Mouse (Mus musculus) lung, postnatal 0 days (tissue): Measurements from ENCODE around the gene Bmpr1a. TPM values are rescaled to one million over a fixed set of nuclear protein-coding genes. Genes with fewer than 3 reads are reported as not detected.

Experiments used
- ATAC-seq: fragments of 200-750 bp; cut with Nextera tagmentation; 2 replicates; pipeline ENCODE4 v1.8.0; 2017; ENCODE audit warnings: moderate library complexity
- DNase-seq: peaks from one replicate; pipeline ENCODE4 v3.0.0-alpha.2; 2016; ENCODE audit warnings: low spot score
- H3K27ac ChIP-seq: fragments of 300-500 bp; sonication (generic); 2 replicates; pipeline ENCODE4 v1.5.1; 2014; ENCODE audit warnings: antibody characterized with exemption, mild to moderate bottlenecking, low read length, mixed read lengths
- H3K27me3 ChIP-seq: fragments of 300-500 bp; sonication (generic); replicated peaks from 2 replicates; pipeline ENCODE4 v1.6.1; 2014; ENCODE audit warnings: low read length, mixed read lengths; ENCODE audit not compliant: insufficient read depth
- H3K36me3 ChIP-seq: fragments of 300-500 bp; sonication (generic); 2 replicates; pipeline ENCODE4 v1.6.1; 2014; ENCODE audit warnings: low read length, mixed read lengths; ENCODE audit not compliant: insufficient read depth
- H3K4me1 ChIP-seq: fragments of 300-500 bp; sonication (generic); 2 replicates; pipeline ENCODE4 v1.6.1; 2014; ENCODE audit warnings: antibody characterized with exemption, low read depth, low read length, mixed read lengths; ENCODE audit not compliant: insufficient read depth
- H3K4me2 ChIP-seq: fragments of 300-500 bp; sonication (generic); replicated peaks from 2 replicates; pipeline ENCODE4 v1.6.1; 2014; ENCODE audit warnings: low read depth, mild to moderate bottlenecking, low read length, moderate library complexity, mixed read lengths
- H3K4me3 ChIP-seq: fragments of 300-500 bp; sonication (generic); 2 replicates; pipeline ENCODE4 v1.5.1; 2014; ENCODE audit warnings: low read depth, low read length
- H3K9ac ChIP-seq: fragments of 300-500 bp; sonication (generic); replicated peaks from 2 replicates; pipeline ENCODE4 v1.6.1; 2014; ENCODE audit warnings: low read depth, mild to moderate bottlenecking
- H3K9me3 ChIP-seq: fragments of 300-500 bp; sonication (generic); 2 replicates; pipeline ENCODE4 v1.6.1; 2016; ENCODE audit warnings: low read length, mixed read lengths
- CTCF ChIP-seq: IDR thresholded peaks from 2 replicates; pipeline ENCODE4 v1.5.1; 2016; ENCODE audit warnings: antibody characterized with exemption, mild to moderate bottlenecking
- EP300 ChIP-seq: IDR thresholded peaks from 2 replicates; pipeline ENCODE4 v1.6.1; 2016; ENCODE audit warnings: antibody characterized with exemption, mild to moderate bottlenecking, control low read depth
- WGBS: fragments of 180-500 bp; shearing (Covaris S2); extraction: QIAGEN DNeasy Blood & Tissue Kit; methylation state at CpG from one replicate; pipeline ENCODE4 v1.1.7; 2014; 5-methylcytosine and 5-hydroxymethylcytosine counted together
- polyA plus RNA-seq: library from polyadenylated mRNA; unstranded; fragments of >200 nt; fragmentation: Nextera tagmentation; extraction: Ambion mirVana; gene quantifications from 2 replicates; pipeline ENCODE4 v1.2.1, GENCODE M21; 2015

Bmpr1a gene
- polyA plus RNA-seq, 1 experiment from 2014 or later: 19.6 TPM

- no peaks in the 10 kb centered on the region; the same call in 1 of the 2 replicates for H3K27me3 ChIP-seq
- H3K27ac ChIP-seq: no peak overlapping the region
- 41% methylated on average over 11 of the region's 11 CpGs for WGBS
- no peaks in the 10 kb centered on the region for H3K9me3 ChIP-seq
- no peak for TF ChIP-seq CTCF
- 0 out of 2 replicates have a peak, but pooled peaks have one; percentile 21 for TF ChIP-seq EP300
- ATAC-seq (peak; percentile 35; the same call in 1 of the 2 replicates), DNase-seq (peak; percentile 82)
- no peaks in the 10 kb centered on the region for H3K4me1 ChIP-seq
- H3K36me3 ChIP-seq: no peaks in the 10 kb centered on the region
- no peak overlapping the region for H3K9ac ChIP-seq
- no peak overlapping the region for H3K4me3 ChIP-seq
- no peak overlapping the region for H3K4me2 ChIP-seq
Observed at GRCm38 (mm10) chr14:34511901-34512300, 8.8 kb upstream of the Bmpr1a start.

DNA sequence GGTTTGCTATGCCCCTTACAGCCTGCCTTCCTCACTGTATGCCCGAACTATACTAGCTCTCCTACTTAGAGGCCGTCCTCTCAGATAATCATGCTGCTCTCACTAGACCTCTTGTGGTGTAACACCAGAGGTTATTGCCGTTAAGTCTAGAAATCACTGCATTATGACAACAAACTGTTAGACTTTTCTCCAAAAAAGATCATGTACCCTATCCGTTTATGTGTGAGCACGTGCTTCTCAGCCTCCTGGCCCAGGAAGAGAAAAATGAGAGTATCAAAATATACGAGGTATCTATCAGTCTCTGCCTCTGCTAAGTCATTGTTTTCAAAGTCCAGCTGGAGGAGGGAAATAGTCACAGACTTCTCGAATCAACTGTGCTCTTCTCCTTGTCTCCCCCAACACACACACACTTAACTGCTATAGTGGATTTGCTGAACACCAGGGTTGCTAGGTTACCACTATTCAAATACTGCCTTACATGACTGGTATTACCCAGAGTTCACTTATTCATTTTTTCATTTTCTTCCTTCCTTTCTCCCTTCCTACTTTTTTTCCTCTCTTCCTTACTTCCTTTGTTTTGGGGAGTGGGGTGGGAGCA lies 5.8 kb upstream of the Bmpr1a start:
- H3K4me2 ChIP-seq: peak overlapping the region; percentile 22; the same call in 1 of the 2 replicates
- WGBS: 15% methylated on average over 7 of the region's 7 CpGs
- DNase-seq (peak; percentile 61), ATAC-seq (peak; percentile 65)
- no peaks in the 10 kb centered on the region for H3K36me3 ChIP-seq
- H3K4me3 ChIP-seq: no peak overlapping the region
- H3K9ac ChIP-seq: no peak overlapping the region
- no peaks in the 10 kb centered on the region for H3K9me3 ChIP-seq
- peak overlapping the region; percentile 22 for H3K27ac ChIP-seq
- TF ChIP-seq EP300 (no peak), CTCF (no peak)
- no peaks in the 10 kb centered on the region for H3K4me1 ChIP-seq
- no peaks in the 10 kb centered on the region for H3K27me3 ChIP-seq

DNA sequence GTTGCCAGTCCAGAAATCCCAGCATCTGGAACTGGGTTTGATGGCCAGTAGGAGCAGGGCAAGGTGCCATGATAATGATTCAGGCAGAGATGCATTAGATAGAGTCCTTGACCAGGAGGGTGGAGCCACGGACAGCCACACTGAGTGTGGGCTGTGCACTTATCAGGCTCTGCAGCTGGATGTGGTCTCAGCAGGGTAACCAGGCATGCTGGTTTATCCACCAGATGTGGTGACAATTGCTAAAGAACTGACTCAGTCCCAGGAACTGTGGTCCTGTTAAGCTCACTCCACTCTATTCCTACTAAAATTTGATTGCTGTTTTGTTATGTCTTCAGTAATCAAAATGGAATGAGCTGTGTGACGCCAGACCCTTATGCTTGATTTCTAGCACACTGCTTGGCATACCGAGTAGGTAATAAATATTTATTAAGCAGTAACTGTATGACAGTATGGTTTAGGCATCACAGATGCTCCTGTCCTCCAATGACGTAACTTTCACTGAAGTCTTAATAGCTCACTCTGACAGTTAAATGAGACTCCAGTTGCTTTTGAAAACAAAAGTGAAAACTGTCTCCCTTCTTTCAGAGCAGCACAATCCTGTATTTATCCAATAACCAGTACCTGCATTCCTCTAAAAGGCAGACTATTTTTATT lies 5.2 kb upstream of the Bmpr1a start:
- 0 out of 2 replicates have a peak overlapping the region, but pooled peaks have one; percentile 22 for H3K4me2 ChIP-seq

DNA sequence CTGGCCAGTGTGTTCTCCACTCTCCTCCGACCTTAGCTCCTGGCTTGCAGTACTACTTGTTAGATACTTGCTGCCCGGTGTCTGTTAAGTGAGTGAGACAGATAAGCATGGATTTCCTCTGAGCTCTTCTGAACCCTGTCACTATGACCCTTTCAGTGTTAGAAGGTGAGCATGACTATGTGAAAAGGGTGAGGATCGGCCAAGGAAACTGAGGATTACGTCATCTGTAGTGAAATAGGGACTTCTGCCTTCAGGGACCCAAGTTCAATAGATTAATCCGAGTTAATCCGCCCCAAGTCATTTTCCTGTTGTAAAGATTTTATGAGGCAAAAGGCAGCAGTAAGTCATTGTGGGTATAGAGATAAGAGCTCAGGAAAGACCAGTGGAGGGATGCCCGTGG lies 2.2 kb upstream of the Bmpr1a start:
- no peak for TF ChIP-seq CTCF
- TF ChIP-seq EP300: no peak

More for the DNA sequence above, 5.2 kb upstream of the Bmpr1a start:
- 27% methylated on average over 4 of the region's 4 CpGs for WGBS
- Histone ChIP-seq H3K27ac (peak overlapping the region; percentile 22), H3K9me3 (no peaks in the 10 kb centered on the region), H3K27me3 (no peaks in the 10 kb centered on the region), H3K4me3 (no peak overlapping the region), H3K4me1 (no peaks in the 10 kb centered on the region), H3K36me3 (no peaks in the 10 kb centered on the region), H3K9ac (no peak overlapping the region)
- TF ChIP-seq CTCF: no peak
- TF ChIP-seq EP300: no peak
- peak; percentile 14; the same call in 1 of the 2 replicates for ATAC-seq
- DNase-seq: no peak

GRCm38 (mm10) chr14:34504377-34504776 lies 1.2 kb upstream of the Bmpr1a start:
- Histone ChIP-seq H3K9me3 (no peaks in the 10 kb centered on the region), H3K4me1 (peaks cover 11% of the 10 kb centered on the region; the same call in 1 of the 2 replicates), H3K4me3 (no peak overlapping the region), H3K27me3 (no peaks in the 10 kb centered on the region), H3K36me3 (no peaks in the 10 kb centered on the region), H3K27ac (no peak overlapping the region), H3K9ac (no peak overlapping the region), H3K4me2 (no peak overlapping the region)
- WGBS: 59% methylated on average over 5 of the region's 5 CpGs
- DNase-seq (no peak), ATAC-seq (no peak)
- TF ChIP-seq CTCF (no peak), EP300 (no peak)

More for the DNA sequence above, 2.2 kb upstream of the Bmpr1a start:
- Histone ChIP-seq H3K4me3 (no peak overlapping the region), H3K4me1 (peaks cover 2% of the 10 kb centered on the region; the same call in 1 of the 2 replicates), H3K9me3 (no peaks in the 10 kb centered on the region), H3K27ac (no peak overlapping the region), H3K27me3 (no peaks in the 10 kb centered on the region), H3K9ac (no peak overlapping the region), H3K36me3 (no peaks in the 10 kb centered on the region), H3K4me2 (no peak overlapping the region)
- no peak for ATAC-seq
- DNase-seq: no peak
- 56% methylated on average over 7 of the region's 7 CpGs for WGBS

- H3K4me3 ChIP-seq: no peak overlapping the region
- no peak overlapping the region for H3K9ac ChIP-seq
- ATAC-seq (no peak), DNase-seq (peak; percentile 25)
- 43% methylated on average over 6 of the region's 6 CpGs for WGBS
- TF ChIP-seq CTCF (no peak), EP300 (no peak)
- no peaks in the 10 kb centered on the region for H3K9me3 ChIP-seq
- H3K4me1 ChIP-seq: peaks cover 11% of the 10 kb centered on the region; the same call in 1 of the 2 replicates
- H3K27ac ChIP-seq: no peak overlapping the region
- no peaks in the 10 kb centered on the region for H3K27me3 ChIP-seq
- H3K36me3 ChIP-seq: no peaks in the 10 kb centered on the region
- H3K4me2 ChIP-seq: peak overlapping the region; percentile 86; the same call in 1 of the 2 replicates
Observed at GRCm38 (mm10) chr14:34503759-34504158, 618 bp upstream of the Bmpr1a start.
